Mouse (Mus musculus) spleen, adult 2 months (tissue): ENCODE measurements around the gene Sytl1. TPM values are rescaled to one million over a fixed set of nuclear protein-coding genes. Genes with fewer than 3 reads are reported as not detected.
A peak's percentile ranks its signal among the peaks of the same experiment; 100 is the strongest.

Experiments
- DNase-seq, 2 experiments: peaks; one replicate each; pipeline versions ENCODE4 v3.0.0 to v3.0.0-alpha.2; 2012 to 2021; ENCODE audit warnings: low spot score in 2 of 2, low read depth in 1 of 2
- H3K27ac ChIP-seq: fragments of 200-500 bp; 2 replicates; pipeline ENCODE4 v1.5.1; 2012; ENCODE audit warnings: low read length, inconsistent platforms; ENCODE audit not compliant: insufficient read depth
- H3K27me3 ChIP-seq: fragments of 200-500 bp; 2 replicates; pipeline ENCODE4 v1.6.1; 2012; ENCODE audit warnings: mild to moderate bottlenecking, moderate library complexity, low read length, inconsistent platforms; ENCODE audit not compliant: control insufficient read depth, insufficient read depth
- H3K36me3 ChIP-seq: fragments of 200-500 bp; 2 replicates; pipeline ENCODE4 v1.6.1; 2012; ENCODE audit warnings: mild to moderate bottlenecking, low read length, inconsistent platforms; ENCODE audit not compliant: control insufficient read depth, insufficient read depth
- H3K4me1 ChIP-seq: fragments of 200-500 bp; 2 replicates; pipeline ENCODE4 v1.6.1; 2011; ENCODE audit warnings: inconsistent platforms; ENCODE audit not compliant: control insufficient read depth, insufficient read depth, insufficient read length
- H3K4me3 ChIP-seq: fragments of 200-500 bp; 2 replicates; pipeline ENCODE4 v1.5.1; 2011; ENCODE audit warnings: mild to moderate bottlenecking, inconsistent platforms; ENCODE audit not compliant: insufficient read depth, insufficient read length; ENCODE audit errors: extremely low read depth
- CTCF ChIP-seq: fragments of 200-500 bp; IDR thresholded peaks from 2 replicates; pipeline ENCODE4 v1.5.1; 2011; ENCODE audit warnings: mild to moderate bottlenecking, inconsistent platforms; ENCODE audit not compliant: insufficient read depth, insufficient read length, insufficient replicate concordance; ENCODE audit errors: extremely low read depth
- POLR2A ChIP-seq: fragments of 200-500 bp; IDR thresholded peaks from 2 replicates; pipeline ENCODE4 v1.6.1; 2011; ENCODE audit warnings: low read depth, low read length, inconsistent platforms
- WGBS: fragments of 180-500 bp; shearing (Covaris S2); methylation state at CpG from one replicate; pipeline ENCODE4 v1.1.7; 2018; 5-methylcytosine and 5-hydroxymethylcytosine counted together
- polyA plus RNA-seq: library from polyadenylated mRNA; depleted of rRNA; stranded (reverse); fragments of >200 nt; gene quantifications from 2 replicates; pipeline ENCODE4 v1.2.3, GENCODE M21; 2012; rRNA removed

The Sytl1 gene
- polyA plus RNA-seq, 1 experiment, result 7.1 TPM

- no peak overlapping the region for H3K4me3 ChIP-seq
- H3K4me1 ChIP-seq, result 0 out of 2 replicates have a peak, but pooled peaks cover 4% of the 10 kb centered on the region
- no peaks in the 10 kb centered on the region for H3K36me3 ChIP-seq
- TF ChIP-seq CTCF (no peak), POLR2A (no peak)
- 94% methylated on average over 19 of the region's 19 CpGs for WGBS
- no peak for DNase-seq
- no peak overlapping the region for H3K27ac ChIP-seq
- peaks cover 6% of the 10 kb centered on the region for H3K27me3 ChIP-seq
Observed at GRCm38 (mm10) chr4:133210788-133211390, 52.0 kb downstream of the Sytl1 start.

- no peak for DNase-seq
- Histone ChIP-seq H3K4me1 (0 out of 2 replicates have a peak, but pooled peaks cover 4% of the 10 kb centered on the region), H3K4me3 (no peak overlapping the region), H3K27ac (no peak overlapping the region), H3K27me3 (peaks cover 6% of the 10 kb centered on the region), H3K36me3 (no peaks in the 10 kb centered on the region)
- WGBS, result 91% methylated on average over 24 of the region's 24 CpGs
- no peak for TF ChIP-seq POLR2A
- no peak for TF ChIP-seq CTCF
Observed at GRCm38 (mm10) chr4:133210023-133210787, 52.7 kb downstream of the Sytl1 start.

- peaks cover 6% of the 10 kb centered on the region for H3K27me3 ChIP-seq
Observed at GRCm38 (mm10) chr4:133209366-133209765, 53.5 kb downstream of the Sytl1 start.

DNA sequence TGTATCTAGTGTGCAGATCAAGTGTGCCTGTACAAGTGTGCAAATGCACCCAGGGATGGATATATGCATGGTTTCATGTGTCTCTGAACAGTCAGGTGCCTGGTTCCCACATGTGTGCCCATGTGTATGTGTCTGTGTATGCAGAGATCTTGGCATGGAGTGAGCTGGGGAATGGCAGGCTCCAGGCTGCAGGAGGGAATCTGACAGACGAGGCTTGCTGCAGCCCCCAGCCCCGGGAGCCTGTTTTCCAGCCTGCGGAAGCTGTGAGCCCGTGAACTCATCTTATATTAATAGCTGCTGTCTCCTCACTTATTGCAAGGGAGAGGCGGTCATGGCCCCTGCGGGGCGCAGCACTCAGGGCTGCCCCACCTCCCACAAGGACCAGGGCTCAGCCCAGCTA is 58.5 kb downstream of the Sytl1 start:
- 85% methylated on average over 7 of the region's 7 CpGs for WGBS
- TF ChIP-seq CTCF, result no peak
- no peaks in the 10 kb centered on the region for H3K27me3 ChIP-seq
- no peaks in the 10 kb centered on the region for H3K4me1 ChIP-seq
- no peak overlapping the region for H3K4me3 ChIP-seq
- H3K36me3 ChIP-seq, result no peaks in the 10 kb centered on the region
- no peak overlapping the region for H3K27ac ChIP-seq
- no peak for DNase-seq

More at GRCm38 (mm10) chr4:133209366-133209765, 53.5 kb downstream of the Sytl1 start:
- Histone ChIP-seq H3K4me3 (no peak overlapping the region), H3K4me1 (0 out of 2 replicates have a peak, but pooled peaks cover 4% of the 10 kb centered on the region), H3K36me3 (no peaks in the 10 kb centered on the region), H3K27ac (no peak overlapping the region)
- peak in 1 of 2 experiments; percentile 46 for DNase-seq
- 4% methylated on average over 11 of the region's 11 CpGs for WGBS
- TF ChIP-seq CTCF, result peak; percentile 95
- no peak for TF ChIP-seq POLR2A

DNA sequence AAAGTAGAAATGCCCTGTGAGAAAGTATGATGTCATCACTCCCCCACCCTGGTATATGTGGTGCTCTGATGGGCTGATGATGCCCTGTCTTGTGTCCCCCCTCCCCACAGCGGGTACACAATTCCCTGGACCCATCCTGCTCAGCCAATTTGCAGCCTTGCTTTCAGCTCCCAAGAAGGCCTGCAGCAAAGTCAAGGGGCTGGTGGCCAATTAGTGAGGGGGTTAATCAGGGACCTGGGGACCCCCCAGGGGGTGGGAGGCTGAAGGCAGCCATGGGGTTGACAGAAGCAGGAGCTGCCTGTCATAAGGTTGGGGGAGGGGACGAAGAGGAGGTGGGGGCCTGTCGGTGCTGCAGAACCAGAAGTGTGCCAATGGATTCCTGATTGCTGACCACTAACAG is 59.3 kb downstream of the Sytl1 start:
- H3K36me3 ChIP-seq, result no peaks in the 10 kb centered on the region
- no peak overlapping the region for H3K4me3 ChIP-seq
- no peaks in the 10 kb centered on the region for H3K4me1 ChIP-seq
- WGBS, result 78% methylated on average over 3 of the region's 3 CpGs
- DNase-seq, result no peak
- no peak for TF ChIP-seq POLR2A
- no peak for TF ChIP-seq CTCF
- no peaks in the 10 kb centered on the region for H3K27me3 ChIP-seq
- H3K27ac ChIP-seq, result no peak overlapping the region

Other genes with a start within 250 kb of the Sytl1 start
- gene Wasf2, start 132.6 kb downstream of the Sytl1 start, polyA plus RNA-seq, result 76.2 and 87.6 TPM in 2 replicates
- 0.19 and 0.54 TPM in 2 replicates for gene Cd164l2, start 51.0 kb downstream of the Sytl1 start, polyA plus RNA-seq
- gene Gpr3, start 50.6 kb downstream of the Sytl1 start, polyA plus RNA-seq, result 0.02 TPM in 1 of 2 replicates, not detected in the other
- gene Map3k6, start 22.3 kb downstream of the Sytl1 start, polyA plus RNA-seq, result 4.0 and 5.8 TPM in 2 replicates
- gene Tmem222, start 14.7 kb upstream of the Sytl1 start, polyA plus RNA-seq, result 58.0 and 61.0 TPM in 2 replicates
- 33.0 and 33.3 TPM in 2 replicates for gene Wdtc1, start 90.4 kb upstream of the Sytl1 start, polyA plus RNA-seq
- gene Slc9a1, start 106.6 kb upstream of the Sytl1 start, polyA plus RNA-seq, result 39.4 and 46.9 TPM in 2 replicates
- 0.30 and 0.31 TPM in 2 replicates for gene Tent5b, start 217.0 kb upstream of the Sytl1 start, polyA plus RNA-seq
- 0.49 and 0.99 TPM in 2 replicates for gene Trnp1, start 235.4 kb upstream of the Sytl1 start, polyA plus RNA-seq